Mouse (Mus musculus): ENCODE measurements around the gene Fam187b. TPM values are rescaled to one million over a fixed set of nuclear protein-coding genes. Genes with fewer than 3 reads are reported as not detected.

Gene Fam187b
- polyA plus RNA-seq, 1 experiment from 2014 or later: 10.4 TPM

DNA sequence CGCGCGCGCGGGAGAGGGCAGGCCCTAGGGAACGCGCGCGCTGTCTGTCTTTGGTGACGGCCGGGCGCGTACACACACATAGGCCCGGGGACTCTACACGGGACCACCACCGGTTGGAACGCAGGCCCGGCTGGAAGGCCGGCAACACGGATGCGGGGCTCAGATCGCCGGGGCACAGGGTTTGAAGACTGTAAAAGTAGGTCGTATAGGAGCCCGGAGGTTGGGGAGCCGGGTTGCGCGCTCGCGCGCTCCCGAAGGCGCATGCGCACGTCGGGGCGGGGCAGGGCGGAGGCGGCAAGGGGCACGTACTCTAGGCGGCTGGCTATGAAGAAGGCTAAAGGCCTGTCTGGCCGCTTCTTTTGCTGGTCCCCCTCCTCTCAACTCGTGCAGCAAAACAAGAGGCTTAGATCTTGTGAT is 16.2 kb upstream of the Fam187b start:
- no peak for TF ChIP-seq CTCF (IDR thresholded peaks at IDR 0.05; ENCODE audit: low read depth)
- WGBS: 0% methylated on average over 37 of the region's 43 CpGs
- Histone ChIP-seq H3K27me3 (replicated peaks; ENCODE audit: control insufficient read depth, insufficient read depth, low read length) (no peaks in the 10 kb centered on the region), H3K36me3 (ENCODE audit: control insufficient read depth, insufficient read depth) (peaks cover 55% of the 10 kb centered on the region), H3K27ac (ENCODE audit: low read depth, low read length) (peak overlapping the region; percentile 99), H3K4me3 (ENCODE audit: low read depth, low read length) (peak overlapping the region; percentile 92), H3K9ac (ENCODE audit: low read depth, low read length) (peak overlapping the region; percentile 100), H3K4me1 (replicated peaks; ENCODE audit: control insufficient read depth, insufficient read depth, low read length) (peaks cover 4% of the 10 kb centered on the region; the same call in 1 of the 2 replicates), H3K9me3 (ENCODE audit: control insufficient read depth) (no peaks in the 10 kb centered on the region), H3K4me2 (replicated peaks; ENCODE audit: low read depth) (peak overlapping the region; percentile 92)
- ATAC-seq: peak; percentile 80

DNA sequence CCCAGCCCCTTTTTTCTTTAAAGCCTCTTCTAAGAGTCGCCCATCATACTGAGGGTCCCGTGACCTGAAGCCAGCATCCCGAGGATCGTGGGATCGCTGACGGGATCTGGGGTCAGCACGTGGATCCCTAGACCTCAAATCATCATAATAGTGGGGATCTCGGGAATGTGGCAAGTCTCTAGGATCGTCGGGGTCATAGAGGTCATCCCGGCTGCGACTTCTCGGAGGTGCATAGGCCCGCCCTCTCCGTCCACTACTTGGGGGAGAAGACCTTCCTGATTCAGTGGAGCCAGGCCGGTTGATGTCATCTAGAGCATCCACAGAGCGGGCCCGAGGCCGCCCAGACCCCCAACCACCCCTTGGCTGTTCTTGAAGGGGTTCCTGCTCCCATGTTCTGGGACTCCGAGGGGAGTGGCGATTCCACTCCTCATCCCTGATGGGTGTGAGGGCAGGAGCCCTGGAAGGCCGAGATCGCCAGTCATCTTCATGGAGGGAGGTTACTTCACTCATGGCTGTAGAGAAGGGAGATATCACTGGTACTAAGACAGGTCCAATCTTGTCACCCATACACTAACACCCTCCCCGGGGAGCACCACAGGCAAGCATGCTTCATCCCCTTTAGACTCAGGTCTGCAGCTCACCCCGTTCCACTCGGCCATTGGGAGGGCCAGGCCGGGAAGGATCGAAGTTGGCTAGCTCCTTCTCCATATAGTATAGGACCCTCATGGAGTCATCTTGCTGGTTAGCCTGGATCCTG is 15.3 kb upstream of the Fam187b start:
- Histone ChIP-seq H3K4me2 (replicated peaks; ENCODE audit: low read depth) (peak overlapping the region; percentile 92), H3K9me3 (ENCODE audit: control insufficient read depth) (no peaks in the 10 kb centered on the region), H3K36me3 (ENCODE audit: control insufficient read depth, insufficient read depth) (peaks cover 46% of the 10 kb centered on the region), H3K9ac (ENCODE audit: low read depth, low read length) (peak overlapping the region; percentile 100), H3K4me3 (ENCODE audit: low read depth, low read length) (peak overlapping the region; percentile 92), H3K27me3 (replicated peaks; ENCODE audit: control insufficient read depth, insufficient read depth, low read length) (no peaks in the 10 kb centered on the region), H3K27ac (ENCODE audit: low read depth, low read length) (0 out of 2 replicates have a peak overlapping the region, but pooled peaks have one; percentile 7), H3K4me1 (replicated peaks; ENCODE audit: control insufficient read depth, insufficient read depth, low read length) (peaks cover 4% of the 10 kb centered on the region; the same call in 1 of the 2 replicates)
- no peak for ATAC-seq
- 64% methylated on average over 28 of the region's 28 CpGs for WGBS
- TF ChIP-seq CTCF (IDR thresholded peaks at IDR 0.05; ENCODE audit: low read depth): no peak

DNA sequence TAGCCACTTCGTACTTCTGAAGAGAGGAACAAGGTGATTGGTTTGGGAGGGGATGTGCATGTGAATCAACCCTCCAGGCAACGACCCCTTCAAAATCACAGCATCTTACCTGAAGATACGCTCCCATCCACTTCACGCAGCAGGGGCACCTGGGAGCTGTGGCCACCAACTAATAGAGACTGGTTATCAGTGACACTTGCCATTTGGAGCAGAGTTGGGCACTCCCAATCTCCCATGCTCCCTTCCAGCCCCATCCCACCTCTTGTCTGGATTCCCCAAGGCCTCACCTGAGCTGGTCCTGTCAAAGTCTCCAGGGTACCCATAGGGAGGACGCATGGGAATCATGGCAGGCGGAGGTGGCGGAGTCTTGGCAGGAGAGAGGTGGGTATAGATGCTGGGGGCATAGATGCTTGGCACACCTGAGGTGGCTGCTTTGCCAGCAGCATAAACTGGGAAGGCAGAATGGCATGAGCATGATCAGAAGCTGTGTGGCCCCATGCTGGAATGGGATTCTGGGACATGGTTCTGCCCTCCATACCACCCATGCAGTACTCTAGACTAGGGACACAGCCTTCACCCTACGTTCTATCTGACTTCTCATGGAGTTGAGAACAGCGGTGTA is 14.6 kb upstream of the Fam187b start:
- Histone ChIP-seq H3K36me3 (ENCODE audit: control insufficient read depth, insufficient read depth) (peaks cover 39% of the 10 kb centered on the region), H3K9ac (ENCODE audit: low read depth, low read length) (no peak overlapping the region), H3K9me3 (ENCODE audit: control insufficient read depth) (no peaks in the 10 kb centered on the region), H3K4me3 (ENCODE audit: low read depth, low read length) (no peak overlapping the region), H3K4me1 (replicated peaks; ENCODE audit: control insufficient read depth, insufficient read depth, low read length) (peaks cover 4% of the 10 kb centered on the region; the same call in 1 of the 2 replicates), H3K27me3 (replicated peaks; ENCODE audit: control insufficient read depth, insufficient read depth, low read length) (no peaks in the 10 kb centered on the region), H3K4me2 (replicated peaks; ENCODE audit: low read depth) (no peak overlapping the region), H3K27ac (ENCODE audit: low read depth, low read length) (no peak overlapping the region)
- 93% methylated on average over 9 of the region's 9 CpGs for WGBS
- no peak for TF ChIP-seq CTCF (IDR thresholded peaks at IDR 0.05; ENCODE audit: low read depth)
- ATAC-seq: no peak

DNA sequence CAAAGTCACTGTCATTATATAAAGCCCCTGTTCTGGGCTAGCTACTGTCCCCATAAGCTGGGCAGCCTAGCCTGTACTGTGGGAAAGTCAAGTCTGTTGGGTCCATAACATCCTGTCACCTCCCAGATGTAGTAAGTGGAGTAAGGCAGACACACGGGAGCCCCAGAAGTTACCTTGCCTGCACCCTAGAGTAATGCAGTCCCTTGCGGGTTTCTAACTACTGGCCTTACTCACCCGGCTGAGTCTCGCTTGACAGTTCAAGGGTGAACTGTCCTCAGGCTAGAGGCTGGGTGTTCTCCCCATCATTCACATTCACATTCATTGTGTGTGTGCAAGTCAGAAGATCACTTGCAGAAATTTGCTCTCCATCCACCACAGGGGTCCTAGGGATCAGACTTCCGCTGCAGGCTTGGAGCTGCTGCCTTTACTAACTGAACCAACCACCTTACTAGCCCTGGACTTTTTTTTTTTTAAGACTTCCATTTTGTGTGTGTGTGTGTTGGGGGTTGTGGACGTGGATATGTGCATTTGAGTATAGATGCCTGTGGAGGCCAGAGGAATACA is 13.7 kb upstream of the Fam187b start:
- no peak overlapping the region for H3K4me2 ChIP-seq (replicated peaks; ENCODE audit: low read depth)

DNA sequence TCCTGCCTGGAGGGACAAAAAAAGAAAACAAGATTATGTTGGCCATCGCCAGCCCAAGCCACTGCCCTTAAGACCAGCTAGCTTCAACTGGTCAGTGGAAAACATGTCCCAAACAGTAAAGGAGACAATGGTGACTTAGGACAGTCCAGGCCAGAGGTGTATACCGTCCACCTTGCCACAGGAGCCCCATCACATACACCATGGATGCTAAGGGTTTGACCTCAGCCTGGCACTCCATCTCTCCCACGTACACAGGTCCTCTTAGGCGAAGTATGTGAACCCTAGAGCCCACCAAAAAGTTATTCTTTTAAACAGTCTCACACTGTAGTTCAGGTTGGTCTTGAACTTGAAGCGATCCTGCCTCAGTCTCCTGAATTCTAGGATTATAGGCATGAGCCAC is 10.7 kb upstream of the Fam187b start:
- H3K27ac ChIP-seq (ENCODE audit: low read depth, low read length): no peak overlapping the region
- no peak overlapping the region for H3K4me2 ChIP-seq (replicated peaks; ENCODE audit: low read depth)
- no peaks in the 10 kb centered on the region for H3K9me3 ChIP-seq (ENCODE audit: control insufficient read depth)
- H3K4me3 ChIP-seq (ENCODE audit: low read depth, low read length): no peak overlapping the region
- no peaks in the 10 kb centered on the region for H3K27me3 ChIP-seq (replicated peaks; ENCODE audit: control insufficient read depth, insufficient read depth, low read length)
- H3K9ac ChIP-seq (ENCODE audit: low read depth, low read length): no peak overlapping the region
- H3K4me1 ChIP-seq (replicated peaks; ENCODE audit: control insufficient read depth, insufficient read depth, low read length): peaks cover 4% of the 10 kb centered on the region; the same call in 1 of the 2 replicates
- ATAC-seq: no peak
- WGBS: 93% methylated on average over 5 of the region's 5 CpGs
- TF ChIP-seq CTCF (IDR thresholded peaks at IDR 0.05; ENCODE audit: low read depth): no peak
- H3K36me3 ChIP-seq (ENCODE audit: control insufficient read depth, insufficient read depth): peaks cover 33% of the 10 kb centered on the region

More for the DNA sequence above, 13.7 kb upstream of the Fam187b start:
- TF ChIP-seq CTCF (IDR thresholded peaks at IDR 0.05; ENCODE audit: low read depth): no peak
- H3K27me3 ChIP-seq (replicated peaks; ENCODE audit: control insufficient read depth, insufficient read depth, low read length): no peaks in the 10 kb centered on the region
- no peak overlapping the region for H3K4me3 ChIP-seq (ENCODE audit: low read depth, low read length)
- no peaks in the 10 kb centered on the region for H3K9me3 ChIP-seq (ENCODE audit: control insufficient read depth)
- WGBS: 81% methylated on average over 6 of the region's 6 CpGs
- no peak overlapping the region; the same call in 1 of the 2 replicates for H3K27ac ChIP-seq (ENCODE audit: low read depth, low read length)
- no peak for ATAC-seq
- H3K9ac ChIP-seq (ENCODE audit: low read depth, low read length): no peak overlapping the region
- peaks cover 4% of the 10 kb centered on the region; the same call in 1 of the 2 replicates for H3K4me1 ChIP-seq (replicated peaks; ENCODE audit: control insufficient read depth, insufficient read depth, low read length)
- peaks cover 33% of the 10 kb centered on the region for H3K36me3 ChIP-seq (ENCODE audit: control insufficient read depth, insufficient read depth)

DNA sequence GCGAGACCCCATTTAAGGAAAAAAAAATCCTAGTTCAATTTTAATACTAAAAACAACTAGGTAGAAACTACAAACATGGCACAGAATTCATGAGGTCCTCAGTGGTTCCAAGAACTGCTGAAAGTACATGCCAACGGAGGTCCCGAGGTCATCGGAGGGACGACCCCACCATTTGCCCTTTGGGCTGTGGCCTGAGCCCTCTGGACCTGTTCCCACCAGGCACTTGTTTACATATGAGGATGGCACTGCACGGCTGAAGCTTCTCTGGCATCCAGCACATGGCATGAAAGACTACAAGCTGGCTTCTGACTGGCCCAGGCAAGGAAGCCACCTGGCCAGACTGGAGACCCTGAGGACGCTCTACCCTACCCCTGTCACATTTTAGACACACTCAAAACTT is 9.2 kb upstream of the Fam187b start:
- WGBS: 83% methylated on average over 7 of the region's 7 CpGs
- no peak for TF ChIP-seq CTCF (IDR thresholded peaks at IDR 0.05; ENCODE audit: low read depth)
- Histone ChIP-seq H3K9ac (ENCODE audit: low read depth, low read length) (no peak overlapping the region), H3K4me1 (replicated peaks; ENCODE audit: control insufficient read depth, insufficient read depth, low read length) (0 out of 2 replicates have a peak, but pooled peaks cover 5% of the 10 kb centered on the region), H3K27ac (ENCODE audit: low read depth, low read length) (no peak overlapping the region), H3K27me3 (replicated peaks; ENCODE audit: control insufficient read depth, insufficient read depth, low read length) (no peaks in the 10 kb centered on the region), H3K36me3 (ENCODE audit: control insufficient read depth, insufficient read depth) (peaks cover 25% of the 10 kb centered on the region), H3K9me3 (ENCODE audit: control insufficient read depth) (no peaks in the 10 kb centered on the region), H3K4me3 (ENCODE audit: low read depth, low read length) (no peak overlapping the region), H3K4me2 (replicated peaks; ENCODE audit: low read depth) (no peak overlapping the region)
- ATAC-seq: no peak

All from intestine, postnatal 0 days (tissue).